Mouse (Mus musculus): ENCODE results near the gene Emilin2. TPM values are rescaled to one million over a fixed set of nuclear protein-coding genes. Genes with fewer than 3 reads are reported as not detected.

Gene Emilin2
- polyA plus RNA-seq, 1 experiment, result 10.4 TPM

DNA sequence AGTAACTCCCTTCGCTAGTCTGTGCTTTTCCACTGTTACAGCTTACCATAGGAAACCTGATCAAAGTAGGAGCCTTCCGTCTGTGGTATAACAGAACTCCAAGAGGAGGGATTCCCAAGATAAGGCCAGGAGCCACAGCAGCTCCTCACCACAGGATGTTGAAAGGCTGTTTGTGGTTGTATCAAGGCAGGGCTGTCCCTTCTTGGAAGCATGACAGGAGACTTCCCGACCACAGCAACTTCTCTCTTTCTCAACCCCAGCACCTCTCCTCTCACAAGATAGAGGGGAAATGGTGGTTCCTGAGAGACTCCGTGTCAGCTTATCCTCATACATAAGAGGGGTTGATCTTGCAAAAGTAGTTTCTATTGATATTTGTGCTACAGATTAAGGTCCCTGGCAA lies 47.0 kb downstream of the Emilin2 start:
- Histone ChIP-seq H3K4me1 (ENCODE audit: control insufficient read depth, insufficient read depth, insufficient read length, low read length) (peaks cover 6% of the 10 kb centered on the region), H3K4me3 (ENCODE audit: insufficient read depth, low read depth, low read length) (no peak overlapping the region), H3K27ac (replicated peaks; ENCODE audit: low read depth, low read length) (no peak overlapping the region)

DNA sequence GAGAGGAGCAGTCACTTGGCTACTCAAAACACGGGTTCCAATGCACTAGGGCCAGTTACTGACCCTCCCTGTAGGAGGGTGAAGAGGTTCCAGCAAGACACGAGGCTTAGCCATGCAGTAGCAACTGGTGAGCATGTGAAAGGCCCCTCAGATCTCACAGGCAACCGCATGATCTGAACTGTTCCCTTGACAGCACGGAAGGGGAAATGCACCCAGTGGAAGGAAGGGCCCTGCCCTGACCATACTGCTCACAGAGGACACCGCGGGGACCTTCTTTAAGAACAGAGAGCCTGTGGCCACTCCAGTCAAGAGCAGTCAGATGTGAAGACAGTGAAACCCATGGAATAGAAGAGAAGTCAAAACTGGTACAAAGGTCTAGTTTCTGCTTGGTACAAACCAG lies 48.6 kb downstream of the Emilin2 start:
- peaks cover 3% of the 10 kb centered on the region; the same call in 1 of the 2 replicates for H3K4me1 ChIP-seq (ENCODE audit: control insufficient read depth, insufficient read depth, insufficient read length, low read length)
- H3K4me3 ChIP-seq (ENCODE audit: insufficient read depth, low read depth, low read length), result no peak overlapping the region
- no peak overlapping the region for H3K27ac ChIP-seq (replicated peaks; ENCODE audit: low read depth, low read length)

DNA sequence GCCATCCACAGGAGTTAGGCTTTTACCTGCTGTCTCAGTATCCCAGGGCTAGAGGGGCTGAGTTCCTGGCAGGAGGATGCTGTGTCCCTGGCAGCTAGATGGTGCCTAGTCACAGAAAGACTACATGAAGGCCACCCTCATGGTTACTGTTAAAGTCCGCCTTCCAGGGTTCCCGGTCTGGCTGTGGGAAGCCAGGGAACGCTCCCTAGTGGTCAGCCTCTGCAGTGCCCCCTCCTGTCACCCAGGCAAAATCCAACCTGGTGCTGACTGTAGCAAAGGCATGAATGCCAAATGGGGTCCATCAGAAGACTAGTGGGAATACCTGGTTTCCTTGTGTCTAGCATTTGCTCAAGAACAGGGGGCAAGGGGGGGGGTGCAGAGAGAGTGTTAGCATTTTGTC lies 51.1 kb downstream of the Emilin2 start:
- H3K4me3 ChIP-seq (ENCODE audit: insufficient read depth, low read depth, low read length), result no peak overlapping the region
- H3K27ac ChIP-seq (replicated peaks; ENCODE audit: low read depth, low read length), result no peak overlapping the region
- peaks cover 7% of the 10 kb centered on the region; the same call in 1 of the 2 replicates for H3K4me1 ChIP-seq (ENCODE audit: control insufficient read depth, insufficient read depth, insufficient read length, low read length)

DNA sequence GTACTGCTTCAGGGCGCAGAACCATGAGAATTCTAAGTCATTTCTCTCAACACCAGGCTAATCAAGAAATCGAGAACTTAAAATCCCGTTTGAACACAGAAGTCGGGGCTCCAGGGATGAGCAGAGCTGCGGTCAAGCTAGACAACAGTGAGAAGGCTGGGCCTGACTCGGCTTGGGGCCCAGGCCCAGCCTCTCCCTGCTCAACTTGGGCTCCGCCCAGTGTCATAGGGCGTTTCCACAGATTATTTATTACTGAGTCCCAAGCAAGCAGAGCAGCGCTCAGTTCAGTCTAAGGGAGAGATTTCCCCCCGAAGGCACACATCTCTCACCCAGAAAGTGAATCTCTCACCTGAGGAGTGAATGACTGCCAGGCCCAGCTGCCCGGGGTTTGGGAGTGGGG lies 52.1 kb downstream of the Emilin2 start:
- no peak overlapping the region for H3K4me3 ChIP-seq (ENCODE audit: insufficient read depth, low read depth, low read length)
- H3K4me1 ChIP-seq (ENCODE audit: control insufficient read depth, insufficient read depth, insufficient read length, low read length), result peaks cover 5% of the 10 kb centered on the region; the same call in 1 of the 2 replicates
- H3K27ac ChIP-seq (replicated peaks; ENCODE audit: low read depth, low read length), result no peak overlapping the region

DNA sequence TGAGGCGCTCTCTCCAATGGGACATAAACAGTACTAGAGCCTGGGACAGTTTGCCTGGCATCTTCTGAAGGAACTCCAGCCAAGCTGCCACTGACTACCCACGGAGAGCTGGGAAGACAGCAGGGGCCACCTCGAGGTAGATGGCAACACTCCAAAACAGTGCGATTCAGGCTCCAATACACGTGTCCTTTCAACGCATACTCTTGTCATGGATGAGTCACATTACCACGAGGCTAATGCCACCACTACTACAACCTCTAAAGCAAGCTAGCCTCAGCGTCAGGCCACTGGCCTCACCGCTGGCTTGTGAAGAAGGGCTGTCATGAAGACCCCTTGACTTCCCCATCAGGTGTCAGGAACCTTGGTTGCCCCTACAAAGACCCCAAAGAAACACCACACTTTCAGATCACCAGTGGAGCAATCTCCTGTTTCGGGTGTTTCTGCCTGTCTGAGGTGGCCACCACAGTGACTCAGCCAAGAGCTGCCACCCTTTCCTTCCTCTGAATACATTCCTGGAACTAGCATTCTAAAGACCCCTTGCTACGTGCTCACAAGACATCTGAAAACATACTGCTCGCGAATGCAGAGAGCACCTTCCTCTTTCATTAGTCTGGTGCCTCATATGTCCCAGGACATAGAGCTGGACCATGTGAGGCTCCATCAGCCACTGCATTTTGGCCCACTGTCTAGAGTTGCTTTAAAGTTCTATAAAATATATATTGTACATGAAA lies 54.8 kb downstream of the Emilin2 start:
- Histone ChIP-seq H3K4me1 (ENCODE audit: control insufficient read depth, insufficient read depth, insufficient read length, low read length) (0 out of 2 replicates have a peak, but pooled peaks cover 3% of the 10 kb centered on the region), H3K4me3 (ENCODE audit: insufficient read depth, low read depth, low read length) (no peak overlapping the region), H3K27ac (replicated peaks; ENCODE audit: low read depth, low read length) (no peak overlapping the region)

DNA sequence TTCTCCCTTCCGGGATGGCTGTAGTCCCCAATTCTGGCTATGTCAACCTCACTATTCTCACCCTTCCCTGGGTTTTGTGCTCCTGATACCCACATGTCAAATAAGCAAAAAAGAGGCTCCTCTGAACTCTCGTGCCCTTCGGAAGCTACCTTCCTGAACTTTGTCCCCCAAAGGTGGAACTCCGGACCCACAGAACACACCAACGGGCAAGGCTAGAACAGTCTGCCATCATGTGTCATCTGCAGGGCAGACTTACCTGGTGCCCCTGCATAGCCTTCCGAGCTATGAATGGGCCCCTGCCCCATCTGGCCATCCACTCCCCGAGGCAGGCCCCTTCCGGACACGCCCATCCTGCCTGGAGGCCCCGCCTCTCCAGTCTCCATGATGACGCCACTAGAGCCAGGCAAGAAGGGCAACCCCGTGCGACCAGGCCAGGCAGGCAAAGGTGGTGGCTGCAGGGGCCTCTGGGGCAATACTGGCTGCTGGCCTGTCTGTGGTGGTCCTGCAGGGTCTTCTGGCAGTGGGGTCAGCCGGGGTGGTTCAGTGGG lies 55.6 kb downstream of the Emilin2 start:
- 0 out of 2 replicates have a peak, but pooled peaks cover 3% of the 10 kb centered on the region for H3K4me1 ChIP-seq (ENCODE audit: control insufficient read depth, insufficient read depth, insufficient read length, low read length)
- H3K27ac ChIP-seq (replicated peaks; ENCODE audit: low read depth, low read length), result no peak overlapping the region
- H3K4me3 ChIP-seq (ENCODE audit: insufficient read depth, low read depth, low read length), result no peak overlapping the region

DNA sequence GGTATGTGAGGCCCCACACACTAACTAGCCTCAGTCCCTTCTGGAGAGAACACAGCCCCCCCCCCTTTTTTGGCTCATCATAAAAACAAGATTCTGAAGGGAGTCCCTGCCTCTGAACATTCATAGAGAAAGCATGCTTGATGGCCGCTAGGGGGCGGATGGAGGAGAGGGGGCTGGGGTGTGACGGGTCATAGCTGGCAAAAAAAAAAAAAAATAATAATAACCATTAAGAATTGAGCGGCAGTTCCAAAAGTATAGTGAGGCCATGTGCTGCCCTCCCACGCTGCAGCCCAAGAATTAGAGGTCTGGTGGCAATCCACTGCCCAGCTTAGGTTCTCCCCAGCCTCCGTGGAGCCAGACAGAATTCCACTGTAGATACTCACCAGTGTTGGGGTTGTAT lies 57.0 kb downstream of the Emilin2 start:
- no peak overlapping the region for H3K27ac ChIP-seq (replicated peaks; ENCODE audit: low read depth, low read length)

DNA sequence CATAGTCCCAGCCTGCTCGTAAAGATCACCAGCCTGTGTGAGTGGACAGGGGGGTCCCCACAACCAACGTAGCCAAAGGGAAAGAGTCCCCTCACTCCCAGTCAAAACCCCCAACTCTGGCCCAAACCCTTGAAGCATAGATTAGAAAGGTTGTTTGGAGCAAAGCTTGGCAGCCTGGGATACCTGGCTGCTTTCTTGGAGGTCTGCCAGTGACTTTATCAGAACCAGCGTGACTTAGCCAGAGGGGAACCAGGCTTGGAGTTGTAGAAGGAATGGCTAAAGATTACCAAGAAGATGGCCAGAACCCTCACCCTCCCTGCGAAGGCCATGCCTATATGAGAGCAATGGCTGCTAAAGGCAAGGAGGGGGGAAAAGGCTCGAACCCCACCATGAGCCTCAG lies 57.7 kb downstream of the Emilin2 start:
- H3K4me1 ChIP-seq (ENCODE audit: control insufficient read depth, insufficient read depth, insufficient read length, low read length), result 0 out of 2 replicates have a peak, but pooled peaks cover 3% of the 10 kb centered on the region
- H3K27ac ChIP-seq (replicated peaks; ENCODE audit: low read depth, low read length), result no peak overlapping the region

More for the DNA sequence above, 57.0 kb downstream of the Emilin2 start:
- Histone ChIP-seq H3K4me1 (ENCODE audit: control insufficient read depth, insufficient read depth, insufficient read length, low read length) (0 out of 2 replicates have a peak, but pooled peaks cover 3% of the 10 kb centered on the region), H3K4me3 (ENCODE audit: insufficient read depth, low read depth, low read length) (no peak overlapping the region)

DNA sequence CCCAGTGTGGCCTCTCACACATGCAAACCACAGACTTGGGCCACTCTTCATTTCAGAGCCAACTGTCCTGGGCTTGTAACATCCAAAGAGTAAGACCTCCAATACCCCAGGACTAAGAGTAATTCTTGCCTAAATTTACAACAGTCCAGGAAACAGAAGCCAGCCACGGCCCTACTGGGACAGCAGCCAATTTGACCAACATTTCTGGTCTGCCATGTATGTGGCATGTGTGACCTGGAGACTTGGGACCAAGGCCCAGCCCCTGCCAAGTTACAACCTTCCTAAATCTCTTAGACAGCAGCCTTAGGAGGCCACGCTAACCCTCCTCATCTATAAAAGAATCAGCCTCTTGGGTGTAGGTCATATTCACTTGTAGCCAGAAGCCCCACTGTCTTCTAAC lies 58.4 kb downstream of the Emilin2 start:
- 0 out of 2 replicates have a peak, but pooled peaks cover 3% of the 10 kb centered on the region for H3K4me1 ChIP-seq (ENCODE audit: control insufficient read depth, insufficient read depth, insufficient read length, low read length)
- H3K27ac ChIP-seq (replicated peaks; ENCODE audit: low read depth, low read length), result no peak overlapping the region
- H3K4me3 ChIP-seq (ENCODE audit: insufficient read depth, low read depth, low read length), result no peak overlapping the region

More for the DNA sequence above, 57.7 kb downstream of the Emilin2 start:
- no peak overlapping the region for H3K4me3 ChIP-seq (ENCODE audit: insufficient read depth, low read depth, low read length)

DNA sequence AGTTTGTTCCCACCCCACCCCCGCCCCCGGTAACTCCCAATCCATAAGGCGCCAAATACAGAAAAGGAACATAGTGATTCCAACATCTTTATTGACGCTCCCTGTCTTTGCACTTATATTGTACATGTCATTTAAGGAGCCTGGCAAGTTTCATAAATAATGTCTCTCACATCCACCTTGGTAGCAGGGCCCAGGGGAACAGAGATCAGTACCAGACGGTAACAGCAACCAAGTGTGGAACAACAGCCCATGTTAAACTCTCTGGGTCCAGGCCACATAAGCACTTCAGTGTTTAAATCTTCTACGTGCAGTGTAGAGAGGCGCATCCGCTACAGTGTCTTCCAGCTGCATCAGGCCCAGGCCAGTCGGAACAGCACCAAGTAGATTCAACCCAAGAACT lies 59.7 kb downstream of the Emilin2 start:
- Histone ChIP-seq H3K4me3 (ENCODE audit: insufficient read depth, low read depth, low read length) (no peak overlapping the region), H3K27ac (replicated peaks; ENCODE audit: low read depth, low read length) (no peak overlapping the region), H3K4me1 (ENCODE audit: control insufficient read depth, insufficient read depth, insufficient read length, low read length) (0 out of 2 replicates have a peak, but pooled peaks cover 3% of the 10 kb centered on the region)

DNA sequence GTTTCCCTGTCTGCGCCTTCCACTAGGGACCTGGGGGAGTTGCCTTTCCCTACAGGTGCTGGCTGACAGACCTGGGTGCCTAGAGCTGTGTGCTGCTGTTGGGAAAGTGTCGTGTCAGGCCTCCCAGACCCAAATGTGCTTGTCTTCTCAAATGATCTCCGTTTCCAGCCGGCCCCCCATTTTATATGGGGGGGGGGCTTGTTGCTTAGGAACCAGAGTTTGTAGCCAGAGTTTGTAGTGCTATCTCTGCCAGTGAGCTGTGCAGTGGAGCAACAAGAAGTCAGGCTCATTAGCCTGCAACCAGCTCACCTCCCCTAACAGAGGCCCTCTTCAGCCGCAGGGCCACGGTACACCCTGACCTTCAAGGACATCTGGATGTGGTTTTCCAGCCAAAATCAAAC lies 60.2 kb downstream of the Emilin2 start:
- H3K4me1 ChIP-seq (ENCODE audit: control insufficient read depth, insufficient read depth, insufficient read length, low read length), result 0 out of 2 replicates have a peak, but pooled peaks cover under 1% of the 10 kb centered on the region
- H3K27ac ChIP-seq (replicated peaks; ENCODE audit: low read depth, low read length), result no peak overlapping the region
- H3K4me3 ChIP-seq (ENCODE audit: insufficient read depth, low read depth, low read length), result no peak overlapping the region

DNA sequence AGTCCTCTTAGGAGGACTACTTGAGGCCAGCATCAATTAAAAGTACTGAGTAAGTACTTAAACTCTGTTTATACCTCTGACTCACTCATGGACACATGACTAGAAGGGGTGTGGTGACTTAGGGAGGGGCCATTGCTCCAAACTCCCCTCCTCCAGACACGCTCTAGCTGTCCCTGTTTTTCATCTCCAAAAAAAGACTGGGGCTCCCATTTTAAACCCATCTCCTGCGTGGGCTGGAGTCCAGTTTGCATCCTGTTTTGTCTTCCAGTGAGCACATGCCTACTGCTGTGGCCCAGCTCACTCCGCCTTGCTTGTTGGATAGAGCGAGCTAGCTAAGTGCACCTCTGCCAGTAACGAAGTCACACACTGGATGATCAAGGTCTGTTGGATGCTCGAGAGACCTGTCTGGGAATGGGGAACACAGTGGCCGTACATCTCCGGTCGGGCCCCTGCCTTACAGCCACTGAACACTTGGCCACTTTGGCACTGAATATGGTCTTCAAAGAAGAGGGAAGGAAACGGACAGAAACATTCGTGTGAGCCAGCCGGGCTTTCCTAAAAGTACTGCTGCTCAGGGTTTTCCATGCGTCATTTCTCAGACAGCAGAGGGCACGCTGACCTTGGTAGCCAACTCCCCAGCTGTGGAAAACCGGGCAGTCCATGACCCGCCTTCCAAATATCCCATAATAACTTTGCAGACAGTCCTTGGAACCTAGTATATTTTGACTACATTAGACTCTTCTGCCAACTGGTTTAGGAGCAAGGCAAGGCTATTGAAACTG lies 60.8 kb downstream of the Emilin2 start:
- Histone ChIP-seq H3K27ac (replicated peaks; ENCODE audit: low read depth, low read length) (no peak overlapping the region), H3K4me3 (ENCODE audit: insufficient read depth, low read depth, low read length) (no peak overlapping the region)

DNA sequence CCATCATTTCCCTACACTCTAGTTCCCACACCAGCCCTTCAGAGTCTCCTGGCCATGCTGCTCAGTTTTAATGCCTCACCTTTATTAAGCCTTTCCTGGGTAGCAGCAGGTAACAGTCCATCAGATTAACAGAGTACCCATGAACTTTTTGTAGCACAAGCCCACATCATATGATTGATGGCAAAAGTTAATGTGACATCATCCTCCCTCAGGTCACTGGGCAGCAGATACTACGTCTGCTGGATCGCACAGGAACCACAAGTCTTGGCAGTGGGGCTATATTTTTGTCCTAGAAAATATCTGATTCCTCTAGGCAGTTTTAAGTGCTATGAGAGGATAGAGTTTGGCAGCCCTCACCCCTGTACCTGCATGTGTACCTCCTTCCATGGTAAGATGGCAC lies 61.7 kb downstream of the Emilin2 start:
- Histone ChIP-seq H3K4me1 (ENCODE audit: control insufficient read depth, insufficient read depth, insufficient read length, low read length) (no peaks in the 10 kb centered on the region), H3K27ac (replicated peaks; ENCODE audit: low read depth, low read length) (no peak overlapping the region), H3K4me3 (ENCODE audit: insufficient read depth, low read depth, low read length) (no peak overlapping the region)

More for the DNA sequence above, 60.8 kb downstream of the Emilin2 start:
- H3K4me1 ChIP-seq (ENCODE audit: control insufficient read depth, insufficient read depth, insufficient read length, low read length), result no peaks in the 10 kb centered on the region

DNA sequence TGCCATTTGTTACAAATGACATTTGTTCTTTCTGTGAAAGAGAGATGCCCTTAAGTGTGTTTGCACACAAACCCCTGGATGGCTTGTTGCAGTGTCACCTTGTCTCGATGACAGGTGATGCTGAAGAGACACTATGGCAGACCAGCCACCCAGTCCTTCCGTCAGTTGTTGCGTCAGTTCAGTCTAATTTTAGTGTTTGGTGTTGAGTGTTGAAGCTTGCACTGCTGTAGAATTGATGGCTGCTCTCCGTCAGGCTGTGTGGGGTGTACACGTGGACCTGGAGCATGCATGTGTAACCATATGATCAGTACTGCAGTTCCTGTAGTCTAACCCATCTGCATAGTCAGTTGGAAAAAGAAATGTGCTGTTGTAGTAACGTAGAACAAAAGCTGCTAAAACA lies 62.8 kb downstream of the Emilin2 start:
- no peak overlapping the region for H3K27ac ChIP-seq (replicated peaks; ENCODE audit: low read depth, low read length)
- no peak overlapping the region for H3K4me3 ChIP-seq (ENCODE audit: insufficient read depth, low read depth, low read length)
- H3K4me1 ChIP-seq (ENCODE audit: control insufficient read depth, insufficient read depth, insufficient read length, low read length), result no peaks in the 10 kb centered on the region

DNA sequence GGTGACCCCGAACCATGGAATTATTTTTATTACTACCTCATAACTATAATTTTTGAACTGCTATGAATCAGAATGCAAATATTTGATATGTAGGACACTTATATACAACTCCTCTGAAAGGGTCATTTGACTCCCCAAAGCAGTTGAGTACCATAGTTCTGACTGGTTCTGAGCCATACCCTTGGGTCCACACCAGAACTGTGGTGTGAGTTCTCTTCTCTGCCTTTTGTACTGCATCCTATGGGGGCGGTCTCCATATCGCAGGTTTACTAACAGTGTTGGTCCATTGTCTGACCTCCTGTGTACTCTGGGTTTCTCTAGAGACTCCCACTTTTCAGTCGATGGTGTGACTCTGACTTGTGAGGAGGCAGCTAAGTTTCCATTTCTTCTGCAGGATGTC lies 65.8 kb downstream of the Emilin2 start:
- H3K4me1 ChIP-seq (ENCODE audit: control insufficient read depth, insufficient read depth, insufficient read length, low read length), result no peaks in the 10 kb centered on the region
- H3K27ac ChIP-seq (replicated peaks; ENCODE audit: low read depth, low read length), result no peak overlapping the region
- H3K4me3 ChIP-seq (ENCODE audit: insufficient read depth, low read depth, low read length), result no peak overlapping the region
